Mouse (Mus musculus): ENCODE measurements around the gene Scaf11.

The Scaf11 gene

GRCm38 (mm10) chr15:96392878-96393277 is 67.8 kb downstream of the Scaf11 start:
- no peak for DNase-seq

- DNase-seq = no peak
Measured at GRCm38 (mm10) chr15:96388565-96388964, 72.1 kb downstream of the Scaf11 start.

- no peak for DNase-seq
Measured at GRCm38 (mm10) chr15:96382223-96382622, 78.4 kb downstream of the Scaf11 start.

GRCm38 (mm10) chr15:96377701-96378100 is 82.9 kb downstream of the Scaf11 start:
- peak; percentile 70 for DNase-seq

GRCm38 (mm10) chr15:96377263-96377662 is 83.4 kb downstream of the Scaf11 start:
- DNase-seq = peak; percentile 42

GRCm38 (mm10) chr15:96376214-96376613 is 84.4 kb downstream of the Scaf11 start:
- DNase-seq = no peak

GRCm38 (mm10) chr15:96373161-96373560 is 87.5 kb downstream of the Scaf11 start:
- no peak for DNase-seq

GRCm38 (mm10) chr15:96372628-96373027 is 88.0 kb downstream of the Scaf11 start:
- no peak for DNase-seq

- DNase-seq = no peak
Measured at GRCm38 (mm10) chr15:96371311-96371710, 89.3 kb downstream of the Scaf11 start.

GRCm38 (mm10) chr15:96366176-96366963 is 94.3 kb downstream of the Scaf11 start:
- DNase-seq = no peak

GRCm38 (mm10) chr15:96365351-96365750 is 95.3 kb downstream of the Scaf11 start:
- DNase-seq = no peak
